Mouse (Mus musculus) lung, postnatal 36 days (tissue): ENCODE results near the gene Clec11a.

Experiments used
- DNase-seq: peaks from one replicate; pipeline ENCODE4 v3.0.0; 2022; ENCODE audit warnings: mixed read lengths

Gene Clec11a

DNA sequence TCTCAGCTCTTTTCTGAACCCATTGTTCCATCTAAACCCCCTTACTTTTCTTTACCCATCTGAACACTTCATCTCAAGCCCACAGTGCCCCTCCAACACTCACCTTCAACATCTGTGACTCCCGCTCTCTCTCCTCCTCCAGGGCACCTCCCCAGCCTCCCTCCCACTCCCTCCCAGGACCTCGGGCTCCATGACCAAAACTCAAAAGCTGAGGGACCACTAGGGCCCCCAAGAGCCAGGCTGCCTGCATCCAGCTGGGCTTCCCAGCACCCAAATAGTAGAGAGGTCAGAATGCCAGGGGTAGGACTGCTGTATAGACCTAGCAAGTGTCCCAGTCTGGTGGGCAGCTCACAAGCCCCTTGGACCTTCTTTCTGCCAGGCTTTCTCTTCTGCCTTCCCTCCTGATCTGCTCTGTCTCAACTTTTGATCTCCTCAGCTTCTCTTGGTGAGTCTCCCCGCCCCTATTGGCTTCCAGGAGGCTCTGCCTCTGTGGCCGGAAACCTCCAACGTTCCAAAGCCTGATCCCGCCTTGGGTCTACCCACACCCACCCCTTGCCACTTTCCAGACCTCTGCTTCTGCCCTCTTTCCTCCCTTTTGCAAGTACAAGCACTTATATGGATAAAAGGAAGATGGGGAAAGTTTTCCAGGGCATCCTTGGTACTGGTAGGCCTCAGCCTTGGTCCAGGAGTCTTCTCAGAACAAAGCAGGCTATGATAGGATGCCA is at the start of gene Clec11a:
Gene Clec11a (minus strand): TSS at position 387 of the 725 bp plus-strand sequence.
- peak; percentile 17 for DNase-seq

DNA sequence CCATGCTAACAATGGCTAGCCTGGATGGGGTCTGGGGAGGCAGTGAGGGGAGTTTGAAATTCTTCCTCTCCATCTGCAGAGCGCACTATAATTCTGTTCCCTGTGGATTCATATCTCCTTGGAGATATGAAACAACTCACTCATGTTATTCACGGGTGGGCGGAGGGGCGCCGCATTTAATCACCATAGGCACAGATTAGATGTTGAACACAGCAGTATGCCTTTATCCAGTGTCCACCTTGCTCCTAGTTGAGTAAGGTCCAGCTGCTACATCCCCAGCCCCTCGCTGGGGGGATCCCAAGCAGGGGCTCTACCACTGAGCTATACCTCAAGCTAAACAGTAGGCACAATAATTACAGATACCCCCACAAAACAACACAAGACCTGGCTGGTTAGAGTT is 48.7 kb upstream of the Clec11a start:
- DNase-seq, result no peak

DNA sequence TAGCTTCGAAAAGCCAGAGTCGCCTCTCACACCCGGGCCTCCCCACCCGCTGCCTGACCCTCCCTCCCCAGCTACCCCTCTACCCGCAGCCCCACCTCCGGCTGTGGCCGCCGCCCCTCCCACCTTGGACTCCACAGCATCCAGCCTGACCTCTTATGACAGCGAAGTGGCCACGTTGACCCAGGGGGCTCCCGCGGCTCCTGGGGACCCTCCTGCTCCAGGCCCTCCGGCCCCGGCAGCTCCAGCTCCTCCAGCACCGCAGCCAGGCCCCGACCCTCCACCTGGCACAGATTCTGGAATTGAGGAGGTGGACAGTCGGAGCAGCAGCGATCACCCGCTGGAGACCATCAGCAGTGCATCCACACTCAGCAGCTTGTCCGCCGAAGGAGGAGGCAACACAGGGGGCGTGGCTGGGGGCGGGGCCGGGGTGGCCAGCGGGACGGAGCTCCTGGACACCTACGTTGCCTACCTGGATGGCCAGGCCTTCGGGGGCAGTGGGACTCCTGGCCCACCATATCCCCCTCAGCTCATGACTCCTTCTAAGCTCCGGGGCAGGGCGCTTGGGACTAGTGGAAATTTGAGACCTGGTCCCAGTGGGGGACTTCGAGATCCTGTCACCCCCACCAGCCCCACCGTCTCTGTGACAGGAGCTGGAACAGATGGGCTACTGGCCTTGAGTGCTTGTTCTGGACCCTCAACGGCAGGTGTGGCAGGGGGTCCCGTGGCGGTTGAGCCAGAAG is 47.1 kb upstream of the Clec11a start:
- DNase-seq, result no peak

DNA sequence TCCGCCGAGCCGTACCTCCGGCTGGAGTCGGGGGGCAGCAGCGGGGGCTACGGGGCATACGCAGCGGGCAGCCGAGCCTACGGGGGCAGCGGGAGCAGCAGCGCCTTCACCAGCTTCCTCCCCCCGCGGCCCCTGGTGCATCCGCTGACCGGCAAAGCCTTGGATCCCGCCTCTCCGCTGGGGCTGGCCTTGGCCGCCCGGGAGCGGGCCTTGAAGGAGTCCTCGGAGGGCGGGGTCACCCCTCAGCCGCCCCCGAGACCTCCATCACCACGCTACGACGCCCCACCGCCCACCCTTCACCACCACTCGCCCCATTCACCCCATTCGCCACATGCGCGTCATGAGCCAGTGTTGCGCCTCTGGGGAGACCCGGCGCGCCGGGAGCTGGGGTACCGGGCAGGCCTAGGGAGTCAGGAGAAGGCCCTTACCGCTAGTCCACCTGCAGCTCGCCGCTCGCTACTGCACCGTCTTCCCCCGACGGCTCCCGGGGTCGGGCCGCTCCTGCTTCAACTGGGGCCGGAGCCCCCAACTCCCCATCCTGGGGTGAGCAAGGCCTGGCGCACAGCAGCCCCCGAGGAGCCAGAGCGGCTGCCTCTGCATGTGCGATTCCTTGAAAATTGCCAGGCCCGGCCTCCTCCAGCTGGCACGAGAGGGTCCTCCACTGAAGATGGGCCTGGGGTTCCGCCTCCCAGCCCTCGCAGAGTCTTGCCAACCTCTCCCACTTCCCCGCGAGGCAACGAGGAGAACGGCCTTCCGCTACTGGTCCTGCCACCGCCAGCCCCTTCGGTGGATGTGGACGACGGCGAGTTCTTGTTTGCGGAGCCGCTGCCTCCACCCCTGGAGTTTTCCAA is 46.3 kb upstream of the Clec11a start:
- no peak for DNase-seq

DNA sequence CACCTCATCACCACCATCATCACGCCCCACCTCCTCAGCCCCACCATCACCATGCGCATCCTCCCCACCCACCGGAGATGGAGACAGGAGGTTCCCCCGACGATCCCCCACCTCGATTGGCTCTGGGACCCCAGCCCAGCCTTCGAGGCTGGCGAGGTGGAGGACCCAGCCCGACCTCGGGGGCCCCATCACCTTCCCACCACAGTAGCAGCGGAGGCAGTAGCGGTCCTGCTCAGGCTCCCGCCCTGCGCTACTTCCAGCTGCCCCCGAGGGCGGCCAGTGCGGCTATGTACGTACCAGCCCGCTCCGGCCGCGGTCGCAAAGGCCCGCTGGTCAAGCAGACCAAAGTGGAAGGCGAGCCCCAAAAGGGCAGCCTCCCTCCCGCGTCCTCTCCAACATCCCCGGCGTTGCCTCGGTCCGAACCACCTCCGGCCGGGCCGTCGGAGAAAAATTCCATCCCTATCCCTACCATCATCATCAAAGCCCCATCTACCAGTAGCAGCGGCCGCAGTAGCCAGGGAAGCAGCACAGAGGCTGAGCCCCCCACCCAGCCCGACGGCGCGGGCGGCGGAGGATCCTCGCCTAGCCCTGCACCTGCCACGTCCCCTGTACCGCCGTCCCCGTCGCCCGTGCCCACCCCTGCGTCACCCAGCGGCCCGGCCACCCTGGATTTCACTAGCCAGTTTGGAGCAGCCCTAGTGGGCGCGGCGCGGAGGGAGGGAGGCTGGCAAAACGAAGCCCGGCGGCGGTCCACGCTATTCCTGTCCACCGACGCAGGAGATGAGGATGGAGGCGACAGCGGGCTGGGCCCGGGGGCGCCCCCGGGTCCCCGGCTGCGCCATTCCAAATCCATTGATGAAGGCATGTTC is 45.4 kb upstream of the Clec11a start:
- no peak for DNase-seq

DNA sequence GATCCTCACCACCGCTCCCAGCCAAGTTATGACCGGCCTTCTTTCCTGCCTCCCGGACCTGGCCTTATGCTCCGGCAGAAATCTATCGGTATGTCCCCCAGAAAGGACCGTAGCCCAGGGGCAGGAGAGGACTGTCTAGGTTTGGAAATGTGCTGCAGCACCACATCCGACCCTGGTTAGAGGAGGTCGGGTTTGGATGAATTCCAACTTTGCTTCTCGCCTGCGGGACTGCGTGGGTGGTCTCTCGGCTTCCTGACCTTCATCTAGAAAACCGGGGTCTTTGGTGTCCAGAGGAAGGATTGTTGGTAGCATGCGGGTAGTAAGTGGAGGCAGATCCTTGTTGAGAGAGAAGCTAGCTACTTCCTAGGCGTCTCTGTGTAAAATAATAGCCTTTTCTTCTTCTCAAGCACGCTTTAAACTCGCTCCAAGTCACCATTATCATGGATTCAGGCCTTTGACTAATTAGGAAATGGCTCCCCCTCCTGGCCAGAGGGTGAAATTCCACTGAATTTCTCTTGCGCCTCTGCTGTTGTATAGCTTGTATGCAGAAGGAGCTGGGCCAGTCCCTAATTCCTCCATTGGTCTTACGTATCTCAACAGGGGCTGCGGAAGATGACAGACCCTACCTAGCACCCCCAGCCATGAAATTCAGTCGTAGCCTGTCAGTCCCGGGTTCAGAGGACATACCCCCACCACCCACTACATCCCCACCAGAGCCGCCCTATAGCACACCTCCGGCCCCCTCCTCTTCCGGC is 44.4 kb upstream of the Clec11a start:
- DNase-seq, result peak; percentile 88

DNA sequence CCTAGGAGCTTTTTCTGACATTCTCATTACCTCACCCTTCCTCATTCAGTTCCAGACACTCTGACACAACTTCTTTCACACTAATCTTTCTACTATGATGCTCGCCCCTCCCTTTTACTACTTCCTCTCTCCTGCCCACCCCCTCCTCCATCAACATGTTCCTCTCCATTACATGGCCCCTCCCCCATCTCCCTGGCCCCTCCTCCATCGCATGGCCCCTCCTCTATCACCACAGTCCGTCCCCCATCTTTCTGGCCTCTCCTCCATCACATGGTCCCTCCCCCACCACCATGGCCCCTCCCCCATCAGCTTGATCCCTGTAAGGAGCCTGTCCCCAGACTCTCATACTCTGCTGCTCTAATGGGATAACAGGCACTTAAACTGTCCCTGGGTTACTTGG is 42.3 kb upstream of the Clec11a start:
- DNase-seq, result no peak

DNA sequence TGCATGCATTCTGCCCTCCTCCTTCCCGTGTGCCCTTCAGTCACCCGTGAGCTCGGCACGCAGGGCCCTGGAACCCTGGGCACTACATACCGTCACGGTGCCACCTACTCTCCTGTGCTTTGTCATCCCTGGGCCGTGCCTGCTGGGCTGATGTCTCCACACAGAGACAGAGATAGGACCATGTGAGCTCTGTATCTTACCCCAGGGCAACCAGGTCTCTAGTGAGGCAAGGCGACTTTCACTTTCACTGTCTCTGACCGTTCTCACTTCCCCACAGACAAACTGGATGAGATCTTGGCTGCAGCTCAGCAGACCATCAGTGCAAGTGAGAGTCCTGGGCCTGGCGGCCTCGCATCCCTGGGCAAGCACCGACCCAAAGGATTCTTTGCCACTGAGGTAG is 37.9 kb upstream of the Clec11a start:
- DNase-seq, result peak; percentile 20

DNA sequence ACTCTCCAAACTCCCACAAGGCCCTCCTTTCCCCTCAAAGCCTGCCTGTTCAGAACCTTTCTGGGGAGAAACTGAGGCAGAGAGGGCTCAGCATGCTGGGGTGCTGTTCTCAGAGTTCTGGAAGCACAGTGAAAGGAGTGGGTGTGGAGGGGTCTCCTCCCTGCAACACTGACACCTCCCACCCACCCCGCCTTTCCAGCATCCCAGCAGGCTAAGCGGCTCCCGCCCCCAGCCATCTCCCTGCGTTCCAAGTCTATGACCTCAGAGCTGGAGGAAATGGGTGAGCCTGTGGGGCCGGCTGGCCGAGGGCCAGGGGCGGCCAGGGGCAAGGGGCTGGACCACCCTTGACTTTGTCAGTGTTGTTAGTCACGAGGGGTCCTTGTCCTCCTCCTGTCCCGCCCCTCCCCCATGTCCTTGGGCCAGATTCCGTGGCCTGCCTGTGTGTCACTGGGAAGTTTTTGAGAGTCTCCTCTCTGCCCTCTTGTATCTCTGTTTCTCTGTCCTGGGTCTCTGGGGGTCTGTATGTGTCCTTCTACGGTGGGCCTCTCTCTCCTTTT is 36.8 kb upstream of the Clec11a start:
- DNase-seq, result no peak

DNA sequence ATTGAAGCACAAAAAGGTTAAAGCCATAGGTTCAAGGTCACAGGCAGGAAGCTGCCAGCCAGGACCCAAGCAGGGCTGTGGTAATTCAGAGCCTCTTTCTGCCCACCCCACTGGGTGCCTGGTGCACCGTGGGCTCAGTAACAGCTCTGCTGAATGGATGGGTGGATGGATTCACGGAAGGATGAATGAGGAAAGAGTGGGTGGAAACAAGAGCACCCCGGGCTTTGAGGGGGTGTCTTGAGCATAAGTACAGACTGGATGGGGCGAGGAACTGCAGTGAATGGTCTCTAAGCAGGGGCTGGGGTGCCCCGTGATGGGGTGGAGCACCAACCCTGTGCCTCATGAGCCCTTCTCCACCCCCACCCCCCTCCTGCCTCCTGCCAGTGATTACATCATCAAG is 35.0 kb upstream of the Clec11a start:
- no peak for DNase-seq

DNA sequence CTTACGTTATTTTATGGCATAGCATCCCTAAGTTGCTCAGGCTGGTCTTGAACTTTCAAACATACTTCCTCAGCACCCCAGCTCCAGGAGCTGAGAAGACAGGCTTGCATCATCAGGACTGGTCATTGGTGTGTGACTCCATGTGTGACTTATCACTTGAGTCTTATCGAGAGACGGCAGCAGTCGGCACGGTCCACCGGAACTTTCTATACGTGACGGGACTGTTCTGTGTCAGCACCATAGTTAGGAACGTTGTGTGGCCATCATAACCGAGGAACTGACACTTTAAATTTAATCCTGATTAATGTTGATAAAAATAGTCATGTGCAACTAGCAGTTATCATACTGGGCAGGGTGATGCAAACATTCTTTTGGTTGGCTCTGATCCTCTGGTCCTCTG is 34.4 kb upstream of the Clec11a start:
- no peak for DNase-seq

DNA sequence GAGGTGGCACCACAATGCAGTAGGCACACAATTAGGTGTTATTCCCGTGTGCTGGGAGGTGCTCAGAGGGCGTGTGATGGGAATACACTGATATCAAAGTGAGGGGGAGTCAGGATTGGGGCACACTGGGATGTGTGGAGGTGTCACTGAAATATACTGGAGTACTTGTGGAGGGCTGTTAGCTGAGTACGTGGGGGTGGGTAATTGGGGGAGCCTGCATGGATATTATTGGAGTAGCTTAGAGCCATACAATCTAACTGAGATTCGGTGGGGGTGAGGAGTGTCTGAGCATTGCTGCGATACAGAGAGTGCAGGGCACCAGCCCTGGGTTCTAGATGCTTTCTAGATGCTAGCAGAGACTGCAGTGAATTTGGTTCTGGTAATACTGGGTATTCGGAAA is 33.5 kb upstream of the Clec11a start:
- DNase-seq, result no peak

DNA sequence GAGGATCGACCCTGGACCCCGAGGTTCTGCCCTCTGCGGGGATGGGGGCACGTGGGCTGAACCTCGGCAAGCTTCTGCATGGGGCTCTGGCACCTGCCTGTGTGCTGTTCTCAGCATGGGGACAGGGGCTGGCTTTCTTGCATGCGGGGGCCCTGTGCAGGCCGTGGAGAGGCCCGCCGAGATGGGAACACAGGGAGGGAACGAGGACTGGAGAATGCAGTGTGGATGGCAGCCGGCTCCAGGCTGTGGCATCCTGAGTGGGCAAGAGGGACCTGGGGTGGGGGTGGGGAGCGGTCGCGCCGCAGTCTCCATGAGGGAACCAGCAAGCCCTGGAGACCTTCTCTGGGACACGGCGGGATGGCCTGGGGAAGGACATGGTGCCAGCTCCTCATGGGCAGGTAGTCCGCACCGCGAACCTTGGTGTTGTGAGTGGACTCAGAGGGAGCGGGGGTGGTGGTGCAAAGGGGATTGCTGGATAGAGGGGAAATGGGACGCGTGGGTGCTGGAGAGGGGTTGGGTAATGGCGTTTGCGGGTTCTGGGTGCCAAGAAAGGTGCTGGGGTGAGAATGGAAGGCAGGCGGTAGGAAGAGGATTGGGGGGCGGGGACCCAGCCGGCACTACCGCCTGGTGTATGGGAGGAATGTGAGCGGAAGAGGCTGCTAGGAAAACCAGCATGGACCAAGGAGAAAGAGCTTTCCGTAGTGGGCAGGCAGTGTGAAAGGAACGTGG is 30.6 kb upstream of the Clec11a start:
- DNase-seq, result no peak

DNA sequence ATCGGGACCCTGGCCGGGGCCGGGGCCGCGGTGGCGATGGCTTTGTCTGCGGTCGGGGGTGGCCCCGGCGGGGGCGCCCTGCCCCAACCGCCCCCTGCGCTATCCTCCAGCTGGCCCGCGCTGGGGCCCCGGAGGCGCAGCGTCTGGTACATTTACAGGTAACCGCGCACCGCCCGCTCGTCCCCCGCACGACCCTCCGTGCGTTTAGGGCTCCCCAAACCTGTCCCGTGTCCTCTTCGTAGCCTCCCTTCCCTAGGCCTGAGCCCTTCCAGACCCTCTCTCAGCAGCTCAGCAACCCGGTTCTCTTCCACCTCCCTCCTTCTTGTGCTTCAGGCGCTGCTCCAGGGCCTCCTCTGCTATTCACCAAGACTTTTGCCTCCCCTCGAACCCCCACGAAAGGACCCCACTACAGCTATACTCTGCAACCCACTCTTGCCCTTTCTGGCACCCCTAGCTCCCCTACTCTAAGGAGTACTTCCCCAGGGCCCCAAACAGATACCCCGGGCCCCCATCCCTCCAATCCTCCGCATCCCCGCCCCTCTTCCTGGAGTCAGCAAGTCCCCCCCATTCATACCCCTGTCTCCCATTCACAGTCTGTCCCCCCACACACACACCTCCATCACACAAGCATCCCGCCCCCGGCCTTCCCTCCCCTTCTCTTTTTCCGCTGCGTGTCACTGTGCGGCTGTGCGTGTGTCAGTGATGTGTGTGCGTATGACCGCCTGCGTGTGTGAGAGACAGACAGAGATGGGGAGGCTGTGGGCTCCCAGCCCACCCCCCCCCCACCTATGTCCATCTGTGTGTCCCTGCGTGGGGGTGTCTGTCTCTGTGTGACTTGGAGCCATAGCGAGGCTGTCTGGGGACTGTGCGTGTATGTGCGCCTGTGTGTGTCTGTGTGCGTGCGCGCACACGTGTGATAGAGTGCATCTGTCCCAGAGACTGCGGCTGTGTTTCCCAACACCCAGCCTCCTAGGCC is 29.6 kb upstream of the Clec11a start:
- no peak for DNase-seq

DNA sequence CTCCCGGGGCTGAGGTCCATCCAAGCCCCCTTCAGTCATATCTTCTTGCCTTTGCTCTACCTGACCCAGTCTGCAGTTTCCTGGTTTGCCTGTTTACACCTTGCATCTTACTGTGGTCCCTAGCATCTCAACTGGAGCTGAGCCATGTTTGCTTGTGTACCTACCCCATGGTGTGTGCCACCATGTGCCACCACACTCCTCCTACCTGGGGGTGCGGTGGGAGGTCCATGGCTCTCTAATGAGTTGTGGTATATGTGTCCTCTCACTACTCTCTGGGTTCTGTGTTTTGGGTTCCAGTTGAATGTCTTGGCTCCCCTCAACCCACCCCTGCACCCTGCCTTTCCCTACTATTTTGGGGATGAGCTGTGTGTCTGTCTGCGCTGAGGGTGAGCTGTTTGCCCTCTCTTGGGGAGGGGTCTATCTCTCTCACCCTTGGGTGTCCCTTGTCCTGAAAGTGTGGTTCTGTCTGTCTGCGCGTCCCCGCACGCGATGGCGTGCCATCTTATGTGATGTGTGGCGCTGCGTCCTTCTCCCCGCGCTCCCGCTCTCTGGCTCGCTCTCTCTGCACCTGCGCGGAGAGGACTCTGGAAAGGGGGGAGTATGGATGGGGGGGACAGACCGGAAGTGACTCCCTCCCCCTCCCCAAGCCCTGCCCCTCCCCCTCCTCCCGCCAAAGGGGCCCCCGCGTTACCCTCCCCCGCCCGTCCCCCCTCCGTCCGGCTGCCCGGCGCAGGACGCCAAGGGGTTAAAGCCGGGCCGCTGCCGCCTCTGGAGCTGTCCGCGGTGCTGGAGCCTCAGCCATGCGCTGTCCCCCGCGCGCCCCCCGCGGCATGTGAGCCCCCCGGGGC is 28.6 kb upstream of the Clec11a start:
- DNase-seq, result no peak

DNA sequence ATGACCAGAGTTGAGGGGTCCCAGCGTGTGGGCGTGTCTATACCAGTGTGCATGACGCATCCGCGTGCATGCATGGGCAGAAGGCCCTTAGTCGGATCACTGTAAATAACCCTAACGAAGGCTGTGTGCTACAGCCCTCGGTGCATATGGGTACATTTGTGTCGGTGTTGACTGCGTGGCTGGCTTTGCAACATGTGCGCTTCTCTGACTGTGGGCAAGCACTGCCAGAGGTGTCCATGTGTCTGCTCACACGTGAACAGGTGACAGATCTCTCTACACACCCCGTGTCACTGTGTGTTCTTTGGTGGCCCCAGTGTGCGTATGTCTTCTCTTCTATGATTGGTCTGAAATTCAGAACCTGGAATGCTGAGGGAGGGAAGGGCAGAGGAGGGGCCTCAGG is 27.4 kb upstream of the Clec11a start:
- no peak for DNase-seq

DNA sequence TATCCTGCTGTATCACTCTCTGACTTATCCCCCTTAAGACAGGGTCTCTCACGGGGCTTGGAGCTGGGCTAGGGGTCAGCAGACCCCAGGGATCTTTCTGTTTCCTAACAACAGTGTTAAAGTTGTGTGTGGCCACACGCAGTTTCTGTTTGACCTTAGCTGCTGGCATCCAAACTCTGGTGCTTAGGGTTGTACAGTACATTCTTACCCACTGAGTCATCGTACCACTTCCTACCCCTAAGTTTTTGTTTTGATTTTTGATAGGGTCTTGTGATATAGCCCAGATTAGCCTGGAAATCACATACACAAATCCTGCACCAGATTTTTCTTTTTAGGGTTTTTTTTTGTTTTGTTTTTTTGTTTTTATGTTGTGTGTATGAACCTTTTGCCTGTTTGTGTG is 25.6 kb upstream of the Clec11a start:
- no peak for DNase-seq

DNA sequence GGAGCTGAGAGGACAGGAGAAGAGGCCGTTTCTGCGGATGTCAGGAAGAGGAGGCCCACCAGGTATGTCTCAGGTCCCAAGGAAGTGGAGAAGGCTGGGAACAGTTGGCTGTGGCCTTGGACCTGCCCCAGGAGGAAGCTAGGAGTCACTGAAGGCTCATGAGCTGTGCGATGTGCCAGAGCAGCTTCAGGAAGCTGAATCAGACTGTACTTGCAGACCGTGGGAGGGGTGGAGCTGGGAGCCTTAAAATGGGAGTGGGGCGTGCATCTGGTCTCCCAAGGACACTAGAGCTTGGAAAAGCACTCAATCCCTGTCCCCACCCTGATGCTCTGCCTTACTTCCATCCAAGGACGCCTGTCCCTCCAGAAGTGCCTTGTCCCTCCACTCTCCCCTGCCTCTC is 19.9 kb upstream of the Clec11a start:
- DNase-seq, result no peak

DNA sequence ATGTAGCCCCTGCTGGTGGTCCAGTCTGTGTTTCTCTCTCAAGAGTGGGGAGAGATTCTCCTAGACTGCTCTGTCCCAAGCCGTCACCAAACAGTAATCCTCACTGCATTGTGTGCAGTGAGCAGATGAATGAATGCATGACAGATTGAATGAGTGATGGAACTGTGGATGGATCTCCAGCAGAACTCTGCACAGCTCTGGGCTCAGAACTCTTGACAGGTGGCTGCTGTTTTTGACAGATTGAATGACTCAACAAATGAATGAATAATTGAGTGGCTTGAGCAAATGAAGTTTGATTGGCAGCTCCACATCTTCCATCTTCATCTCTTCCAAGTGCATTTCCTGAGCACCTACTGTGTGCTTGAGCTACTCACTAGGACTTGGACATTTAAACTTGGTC is 15.6 kb upstream of the Clec11a start:
- DNase-seq, result no peak
